In genomic region chr1:54133802-54134436, GRCm38 (mm10) we compare ENCODE assay signal across 20 mouse cellular contexts.
DNase-seq lines count a peak whose midpoint lies in the region; ATAC-seq lines count a peak whose summit lies in the region.
"Had no signal": no experiment of that assay in that cellular context is flagged by ENCODE, and none has a peak within 500 bp of the region (broad histone marks: within the 10 kb centered on the region; RNA-seq: fewer than 3 reads in every experiment).

No protein-coding gene starts in this region.

- no peaks in the 10 kb centered on the region for H3K4me1 ChIP-seq in kidney, embryonic 14.5 days (ENCODE audit: control insufficient read depth, insufficient read depth, low read length)
- peaks cover 14% of the 10 kb centered on the region for H3K4me1 ChIP-seq in hindbrain, embryonic 13.5 days (replicated peaks)
- H3K4me1 ChIP-seq in midbrain, embryonic 15.5 days: peaks cover 11% of the 10 kb centered on the region
- H3K4me1 ChIP-seq: limb, embryonic 15.5 days had no signal

- no peak overlapping the region for H3K4me2 ChIP-seq in kidney, embryonic 14.5 days (replicated peaks; ENCODE audit: low read depth, low read length)
- H3K4me2 ChIP-seq in hindbrain, embryonic 13.5 days: no peak overlapping the region
- no peak overlapping the region for H3K4me2 ChIP-seq in midbrain, embryonic 15.5 days
- H3K4me2 ChIP-seq: embryonic facial prominence, embryonic 15.5 days; heart, embryonic 11.5 days; limb, embryonic 15.5 days had no signal

- no peaks in the 10 kb centered on the region for H3K36me3 ChIP-seq in kidney, embryonic 14.5 days (ENCODE audit: control insufficient read depth, insufficient read depth, low read length)
- H3K36me3 ChIP-seq in hindbrain, embryonic 13.5 days: no peaks in the 10 kb centered on the region
- H3K36me3 ChIP-seq in midbrain, embryonic 15.5 days (replicated peaks): no peaks in the 10 kb centered on the region
- H3K36me3 ChIP-seq: embryonic facial prominence, embryonic 15.5 days; limb, embryonic 15.5 days had no signal

- no peaks in the 10 kb centered on the region for H3K27me3 ChIP-seq in kidney, embryonic 14.5 days (ENCODE audit: control insufficient read depth, insufficient read depth, low read length)
- no peaks in the 10 kb centered on the region for H3K27me3 ChIP-seq in hindbrain, embryonic 13.5 days
- no peaks in the 10 kb centered on the region for H3K27me3 ChIP-seq in midbrain, embryonic 15.5 days (replicated peaks)
- H3K27me3 ChIP-seq: embryonic facial prominence, embryonic 15.5 days; limb, embryonic 15.5 days had no signal

- H3K9ac ChIP-seq in kidney, embryonic 14.5 days (ENCODE audit: low read depth, low read length): no peak overlapping the region
- no peak overlapping the region for H3K9ac ChIP-seq in hindbrain, embryonic 13.5 days
- H3K9ac ChIP-seq in midbrain, embryonic 15.5 days: no peak overlapping the region
- H3K9ac ChIP-seq: embryonic facial prominence, embryonic 15.5 days; limb, embryonic 15.5 days; liver, postnatal 0 days had no signal

- H3K9me3 ChIP-seq in kidney, embryonic 14.5 days (ENCODE audit: control insufficient read depth, low read length): no peaks in the 10 kb centered on the region
- H3K9me3 ChIP-seq in hindbrain, embryonic 13.5 days: no peaks in the 10 kb centered on the region
- H3K9me3 ChIP-seq in midbrain, embryonic 15.5 days: no peaks in the 10 kb centered on the region
- H3K9me3 ChIP-seq: embryonic facial prominence, embryonic 15.5 days; limb, embryonic 15.5 days had no signal

- no peak for DNase-seq in kidney, adult 8-10 months
- DNase-seq in brain, adult 2 months (ENCODE audit: low read depth, low spot score): peak; percentile 71
- DNase-seq in thymus, postnatal 36 days: no peak
- no peak for DNase-seq in cerebellum, adult 11 months
- DNase-seq: B cell, adult 2 months; cerebellum, adult 8-10 months; gastrocnemius, postnatal 36 days; heart, postnatal 14 days; kidney, postnatal 14 days; liver, postnatal 0 days; lung, postnatal 14 days had no signal

- no peak overlapping the region for H3K27ac ChIP-seq in kidney, embryonic 14.5 days (ENCODE audit: low read depth, low read length)
- peak overlapping the region; percentile 62 for H3K27ac ChIP-seq in hindbrain, embryonic 13.5 days
- peak overlapping the region; percentile 65 for H3K27ac ChIP-seq in midbrain, embryonic 15.5 days
- H3K27ac ChIP-seq: embryonic facial prominence, embryonic 15.5 days; limb, embryonic 15.5 days had no signal

- ATAC-seq in kidney, embryonic 14.5 days (ENCODE audit: low FRiP score, low TSS enrichment): peak; percentile 28; the same call in 1 of the 2 replicates
- peak; percentile 60; the same call in 1 of the 2 replicates for ATAC-seq in hindbrain, embryonic 13.5 days (ENCODE audit: low FRiP score)
- peak; percentile 86 for ATAC-seq in midbrain, embryonic 15.5 days (replicated peaks)
- no peak for ATAC-seq in erythroid progenitor cell, adult 5-6 weeks (replicated peaks; ENCODE audit: low FRiP score, poor library complexity, severe bottlenecking)
- ATAC-seq: intestine, postnatal 0 days; liver, postnatal 0 days had no signal

- no peak overlapping the region for H3K4me3 ChIP-seq in kidney, embryonic 14.5 days (ENCODE audit: low read length)
- H3K4me3 ChIP-seq in hindbrain, embryonic 13.5 days: no peak overlapping the region
- H3K4me3 ChIP-seq in midbrain, embryonic 15.5 days: no peak overlapping the region
- H3K4me3 ChIP-seq: embryonic facial prominence, embryonic 15.5 days; limb, embryonic 15.5 days; megakaryocyte, embryonic 14.5 days had no signal

- WGBS in kidney, embryonic 14.5 days: 46% methylated on average over 4 of the region's 4 CpGs
- 54% methylated on average over 4 of the region's 4 CpGs for WGBS in hindbrain, embryonic 13.5 days
- 30% methylated on average over 4 of the region's 4 CpGs for WGBS in midbrain, embryonic 15.5 days
